ENCODE assay signal across 27 mouse cellular contexts in genomic region chr7:141063353-141063752, GRCm38 (mm10). TPM values are rescaled to one million over a fixed set of nuclear protein-coding genes. Genes with fewer than 3 reads are reported as not detected.
"Had no signal": no experiment of that assay in that cellular context is flagged by ENCODE, and none has a peak within 500 bp of the region (broad histone marks: within the 10 kb centered on the region; RNA-seq: fewer than 3 reads in every experiment).

No protein-coding gene starts in this region.

- H3K27ac ChIP-seq: limb, embryonic 10.5 days; limb, embryonic 13.5 days; liver, embryonic 12.5 days; liver, embryonic 15.5 days; lung, embryonic 15.5 days; midbrain, embryonic 12.5 days; midbrain, embryonic 15.5 days; neural tube, embryonic 12.5 days; stomach, postnatal 0 days had no signal

- H3K9ac ChIP-seq: limb, embryonic 13.5 days; liver, embryonic 12.5 days; liver, embryonic 15.5 days; lung, embryonic 15.5 days; midbrain, embryonic 12.5 days had no signal

- H3K27me3 ChIP-seq: midbrain, embryonic 12.5 days; midbrain, embryonic 15.5 days; neural tube, embryonic 12.5 days had no signal

- H3K36me3 ChIP-seq: liver, embryonic 12.5 days; liver, embryonic 15.5 days had no signal

- H3K4me3 ChIP-seq: limb, embryonic 10.5 days; limb, embryonic 13.5 days; liver, embryonic 12.5 days; liver, embryonic 15.5 days; lung, embryonic 15.5 days; midbrain, embryonic 12.5 days; midbrain, embryonic 15.5 days; neural tube, embryonic 12.5 days had no signal

- H3K9me3 ChIP-seq: limb, embryonic 10.5 days; limb, embryonic 13.5 days; liver, embryonic 12.5 days; liver, embryonic 15.5 days; lung, embryonic 15.5 days; midbrain, embryonic 12.5 days; midbrain, embryonic 15.5 days; neural tube, embryonic 12.5 days had no signal

- DNase-seq: kidney, adult 18-20 months; kidney, adult 9 months; kidney, postnatal 14 days; kidney, postnatal 4 days; layer of hippocampus, postnatal 36 days; lung, adult 18-20 months; lung, postnatal 36 days; right cerebral cortex, adult 18-20 months; right cerebral cortex, postnatal 14 days; right cerebral cortex, postnatal 4 days; thymus, postnatal 14 days had no signal

- ATAC-seq: midbrain, embryonic 15.5 days had no signal

- H3K4me2 ChIP-seq: limb, embryonic 13.5 days; liver, embryonic 12.5 days; lung, embryonic 15.5 days; midbrain, embryonic 12.5 days had no signal

RNA-seq across cellular contexts. Expression of gene Pkp3, which starts 14.7 kb away (rescaled TPM):
- total RNA-seq: layer of hippocampus, adult 8-10 months; layer of hippocampus, postnatal 10 days; layer of hippocampus, postnatal 36 days had no signal

RNA-seq across cellular contexts. Expression of gene Gm17387, which starts 34.4 kb away (rescaled TPM):
- total RNA-seq: layer of hippocampus, adult 8-10 months; layer of hippocampus, postnatal 10 days; layer of hippocampus, postnatal 36 days; left cerebral cortex, adult 8-10 months; left cerebral cortex, postnatal 25 days had no signal
- polyA plus RNA-seq: kidney, embryonic 16.5 days; limb, embryonic 10.5 days; limb, embryonic 13.5 days; liver, embryonic 12.5 days; liver, embryonic 15.5 days; lung, embryonic 15.5 days; midbrain, embryonic 12.5 days; midbrain, embryonic 15.5 days; neural tube, embryonic 12.5 days; stomach, embryonic 14.5 days; stomach, postnatal 0 days; thymus, adult 2 months had no signal

RNA-seq across cellular contexts. Expression of gene Ifitm6, which starts 45.6 kb away (rescaled TPM):
- total RNA-seq: layer of hippocampus, postnatal 10 days; left cerebral cortex, postnatal 25 days had no signal
- polyA plus RNA-seq: limb, embryonic 10.5 days; limb, embryonic 13.5 days; stomach, embryonic 14.5 days had no signal
